Mouse (Mus musculus) kidney, adult 2 months (tissue): ENCODE data around the gene Slc35e3.
"Not testable (repeated sequence)": the region's sequence is repeated elsewhere in the genome, so short reads cannot be mapped to it uniquely, and the experiment has no call there.

Experiments used
- CTCF ChIP-seq: fragments of 200-500 bp; conservative IDR thresholded peaks from 2 replicates; pipeline ENCODE4 v1.5.1; 2011; ENCODE audit warnings: low read depth, mild to moderate bottlenecking, control low read depth, low read length, moderate library complexity, mixed read lengths; ENCODE audit not compliant: insufficient read depth, insufficient read length
- POLR2A ChIP-seq: fragments of 200-500 bp; IDR thresholded peaks from one replicate; pipeline ENCODE4 v1.6.1; 2011; ENCODE audit warnings: low read depth, low read length, control low read depth

GRCm38 (mm10) chr10:117758344-117758743 lies 12.2 kb upstream of the Slc35e3 start:
- TF ChIP-seq POLR2A, CTCF: not testable (repeated sequence)
